Mouse (Mus musculus) thymus, postnatal 0 days (tissue): ENCODE measurements around the gene Snx29. TPM values are rescaled to one million over a fixed set of nuclear protein-coding genes. Genes with fewer than 3 reads are reported as not detected.
"Not testable (repeated sequence)": the region's sequence is repeated elsewhere in the genome, so short reads cannot be mapped to it uniquely, and the experiment has no call there.

ENCODE experiments used
- DNase-seq: peaks from one replicate; pipeline ENCODE4 v3.0.0-alpha.2; 2015; ENCODE audit warnings: low spot score
- polyA plus RNA-seq: library from polyadenylated mRNA; unstranded; fragments of >200 nt; fragmentation: Nextera tagmentation; extraction: Ambion mirVana; gene quantifications from 2 replicates; pipeline ENCODE4 v1.2.1, GENCODE M21; 2015

Snx29 gene
- polyA plus RNA-seq, 1 experiment from 2014 or later = 11.4 TPM

DNA sequence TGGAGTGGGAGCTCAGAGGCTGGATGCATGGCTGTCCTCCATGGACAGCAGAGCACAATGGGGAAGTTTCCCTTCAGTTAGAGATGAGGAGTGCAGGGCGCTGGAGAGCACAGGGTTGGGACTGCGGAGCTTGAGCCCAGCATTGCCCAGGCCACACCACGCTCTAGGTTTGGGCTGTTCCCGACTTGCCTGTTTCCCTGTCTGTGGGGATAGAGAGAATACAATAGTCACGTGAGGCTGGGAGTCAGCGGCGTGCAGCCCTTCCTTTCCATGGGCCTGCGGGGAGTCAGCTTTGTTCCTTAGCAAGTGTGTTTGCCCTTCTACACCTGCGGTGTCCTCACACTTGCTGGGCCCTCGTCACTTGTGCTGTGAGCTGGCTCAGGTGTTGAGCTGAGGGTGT lies 37.2 kb downstream of the Snx29 start:
- no peak for DNase-seq

DNA sequence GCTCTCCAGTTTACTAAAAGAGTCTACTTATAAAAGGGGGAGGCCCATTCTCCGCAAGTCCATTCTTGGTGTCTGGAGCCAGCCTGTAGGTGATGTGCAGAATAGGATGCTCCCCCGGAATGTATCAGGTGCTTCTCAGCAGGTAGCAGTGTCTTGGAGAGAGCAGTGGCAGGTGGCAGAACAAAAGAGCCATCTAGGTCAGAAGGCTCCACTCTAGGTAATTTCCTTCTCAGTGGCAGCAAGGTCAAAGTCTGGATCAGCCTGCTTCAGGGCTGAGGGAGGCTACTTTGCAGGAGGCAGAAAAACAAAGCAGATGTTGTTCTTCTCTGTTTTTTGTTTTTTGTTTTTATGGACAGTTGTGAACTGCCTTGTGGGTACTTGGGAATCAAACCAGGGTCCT lies 37.9 kb downstream of the Snx29 start:
- DNase-seq = not testable (repeated sequence)

DNA sequence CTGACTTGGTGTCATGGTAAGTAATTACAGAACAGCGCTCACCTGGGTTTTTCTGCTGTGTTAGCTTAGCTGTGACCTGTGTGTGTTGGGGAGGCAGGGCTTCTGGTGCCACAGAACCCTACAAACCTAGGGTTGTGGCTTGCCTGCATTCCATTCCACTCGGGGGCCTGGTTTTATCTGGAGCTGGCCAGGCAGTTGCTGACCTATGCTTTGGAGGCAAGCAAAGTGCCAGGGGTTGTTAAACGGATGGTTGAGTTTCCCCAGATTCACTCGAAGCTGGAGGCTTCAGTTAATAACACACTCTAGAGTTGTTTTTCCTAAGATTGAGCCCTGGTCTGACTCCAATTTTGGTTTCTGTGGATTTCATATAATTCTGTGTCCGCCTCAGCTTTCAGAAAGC lies 42.9 kb downstream of the Snx29 start:
- DNase-seq = no peak

DNA sequence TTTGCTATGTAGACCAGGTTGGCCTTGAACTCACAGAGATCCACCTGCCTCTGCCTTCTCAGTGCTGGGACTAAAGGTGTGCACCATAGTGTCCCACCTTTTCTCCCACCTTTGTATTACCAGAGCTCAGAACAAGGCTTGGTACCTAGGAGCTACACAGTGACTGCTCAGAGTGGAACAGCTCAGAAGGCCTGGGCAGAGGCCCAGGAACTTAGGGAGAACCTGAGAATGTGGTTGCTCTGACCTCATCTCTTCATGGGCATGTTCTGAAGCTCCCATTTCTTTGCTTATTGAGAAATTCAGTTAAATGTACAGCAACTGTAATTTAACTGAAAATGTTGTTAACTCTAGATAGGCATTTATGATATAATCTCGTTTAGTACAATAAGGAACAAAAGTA lies 44.1 kb downstream of the Snx29 start:
- no peak for DNase-seq

DNA sequence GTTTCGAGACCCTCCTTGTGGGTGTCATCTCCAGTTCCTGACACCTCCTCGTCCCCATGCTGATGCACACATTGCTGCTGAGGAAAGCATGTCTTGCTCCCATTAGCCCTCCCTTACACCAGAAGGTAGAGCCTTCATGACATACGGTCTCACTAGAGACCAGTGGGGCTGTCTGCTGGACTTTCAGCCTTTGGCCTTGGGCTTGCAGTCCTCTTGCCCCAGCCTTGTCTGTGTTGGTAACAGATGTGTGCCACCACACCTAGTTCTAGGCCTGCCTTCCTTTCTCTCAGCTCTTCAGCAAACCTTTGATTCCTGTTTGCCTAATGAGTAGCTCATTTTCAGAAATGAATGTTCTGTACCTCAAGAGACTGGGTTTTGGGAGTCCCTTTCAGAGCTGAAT lies 45.7 kb downstream of the Snx29 start:
- DNase-seq = no peak

DNA sequence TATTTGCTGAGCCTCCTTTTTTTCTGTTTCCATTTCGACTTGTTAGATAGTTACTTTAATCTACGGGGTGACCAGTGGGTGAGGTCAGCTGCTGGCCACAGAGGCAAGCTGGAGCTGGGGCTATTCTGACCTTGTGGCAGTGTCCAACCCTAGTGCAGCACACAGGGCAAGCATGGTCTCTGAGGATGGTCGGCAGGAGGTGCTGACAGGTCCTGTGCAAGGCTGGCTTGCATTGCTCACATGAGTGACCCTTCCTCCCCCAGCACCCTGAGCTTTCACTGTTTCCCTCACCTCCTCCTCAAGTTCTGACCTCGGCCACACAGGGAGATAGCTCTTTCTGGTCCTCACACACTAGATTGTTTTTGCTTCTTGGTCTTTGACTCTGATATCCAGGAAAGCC lies 46.5 kb downstream of the Snx29 start:
- no peak for DNase-seq

DNA sequence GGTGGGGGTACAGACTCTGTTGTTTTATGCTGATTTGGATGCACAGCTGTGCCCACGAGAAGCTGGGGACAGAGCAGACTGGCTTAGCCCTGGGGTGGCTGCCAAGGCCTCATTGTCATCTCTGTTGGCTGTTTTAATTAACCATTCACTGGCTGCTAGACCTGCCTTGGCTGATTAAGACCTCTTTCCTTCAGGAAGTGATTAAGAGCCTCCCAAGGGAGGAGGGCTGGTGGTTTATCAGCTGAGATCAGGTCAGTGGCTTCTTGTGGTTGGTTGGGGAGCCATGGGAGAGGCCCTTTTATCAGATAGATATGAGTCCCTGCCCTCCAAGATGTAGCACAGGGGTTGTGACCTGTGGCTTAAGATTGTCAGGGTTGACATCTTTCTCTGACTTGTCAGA lies 46.9 kb downstream of the Snx29 start:
- DNase-seq = no peak

DNA sequence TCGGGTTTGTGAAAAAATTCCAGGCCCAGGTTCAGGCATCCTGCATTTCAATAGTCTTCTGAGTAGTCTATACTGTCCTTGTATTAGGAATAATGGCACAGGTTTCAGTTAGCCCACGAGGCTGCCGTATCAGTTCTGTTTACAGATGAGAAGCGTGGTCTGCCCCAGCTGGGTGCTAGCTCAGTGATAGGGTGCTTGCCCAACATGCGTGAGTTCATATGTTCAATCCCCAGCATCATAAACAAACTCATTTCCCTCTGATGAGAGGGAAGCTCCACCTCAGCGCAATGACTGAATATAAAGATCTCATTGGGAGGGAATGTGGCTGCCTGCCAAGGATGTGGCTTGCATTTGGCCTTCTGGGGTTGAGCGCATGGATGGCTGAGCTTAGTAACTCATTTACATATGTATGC lies 47.4 kb downstream of the Snx29 start:
- DNase-seq = no peak

DNA sequence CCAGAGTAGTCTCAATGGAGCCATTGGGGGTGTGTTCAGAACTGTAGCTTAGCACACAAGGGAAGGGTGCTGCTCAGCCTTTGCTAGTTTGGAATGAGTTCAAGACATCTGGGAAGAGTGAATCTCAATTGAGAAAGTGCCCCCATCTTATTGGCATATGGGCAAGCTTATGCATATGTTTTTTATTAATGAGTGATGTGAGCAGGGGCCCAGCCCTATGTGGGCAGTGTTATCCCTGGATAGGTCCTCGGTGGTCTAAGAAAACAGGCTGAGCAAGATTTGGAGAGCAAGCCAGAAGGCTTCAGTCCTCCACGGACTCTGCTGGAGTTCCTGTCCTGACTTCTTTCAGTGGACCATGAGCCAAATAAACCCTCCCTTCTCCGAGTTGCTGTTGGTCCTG lies 56.6 kb downstream of the Snx29 start:
- DNase-seq = no peak

DNA sequence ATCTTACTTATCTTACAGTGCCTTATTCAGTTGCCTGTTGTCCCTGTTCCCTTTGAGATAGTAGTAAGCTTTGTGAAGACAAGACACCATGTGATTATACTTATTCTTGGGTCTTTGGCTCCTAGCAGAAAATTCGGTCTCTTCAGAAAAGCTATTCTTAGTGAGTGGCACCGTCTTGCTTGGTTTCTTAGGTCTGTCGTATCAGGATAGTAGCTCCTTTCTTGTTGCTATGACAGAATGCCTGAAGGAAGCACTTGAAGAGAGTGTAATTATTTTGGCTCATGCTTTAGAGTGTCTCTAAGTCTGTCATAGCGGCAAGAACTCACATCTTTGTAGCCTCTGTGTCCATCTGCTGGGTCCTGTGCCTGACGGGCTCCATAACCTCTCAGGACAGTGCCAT lies 57.3 kb downstream of the Snx29 start:
- DNase-seq = no peak

DNA sequence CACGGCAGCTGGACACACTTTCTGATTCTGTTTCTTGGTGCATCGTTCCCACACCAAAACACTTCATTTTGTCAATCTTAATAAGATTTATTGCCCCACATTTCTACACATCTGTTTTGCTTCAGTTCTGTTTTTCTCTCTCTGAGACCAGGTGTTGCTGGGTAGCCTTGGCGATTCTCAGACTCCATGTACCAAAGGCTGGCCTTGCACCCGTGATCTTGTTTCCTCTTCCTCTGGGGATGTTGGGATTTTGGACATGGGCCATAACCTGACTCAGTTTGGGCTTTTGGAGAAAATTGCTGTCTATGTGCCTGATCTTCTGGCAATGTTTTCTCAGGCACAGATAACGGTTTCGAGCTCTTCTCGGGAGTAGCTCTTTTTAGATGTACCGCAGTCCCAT lies 58.2 kb downstream of the Snx29 start:
- no peak for DNase-seq

DNA sequence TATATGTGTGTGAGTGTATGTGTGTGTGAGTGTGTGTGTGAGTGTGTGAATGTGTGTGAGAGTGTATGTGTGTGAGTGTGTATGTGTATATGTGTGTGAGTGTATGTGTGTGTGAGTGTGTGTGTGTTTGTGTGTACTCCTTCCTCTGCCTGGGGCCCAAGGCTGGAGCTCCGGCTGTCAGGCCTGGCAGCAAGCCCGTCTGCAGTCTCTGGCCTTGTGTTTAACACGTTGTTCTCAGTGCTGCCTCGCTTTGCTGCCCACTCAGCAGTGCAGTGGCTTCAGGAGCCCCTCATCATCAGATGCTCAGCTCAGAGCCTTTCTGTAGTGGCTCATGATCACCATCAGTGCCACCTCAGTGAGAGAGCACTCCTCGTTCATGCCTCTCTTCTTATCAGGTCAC lies 61.7 kb downstream of the Snx29 start:
- DNase-seq = no peak

DNA sequence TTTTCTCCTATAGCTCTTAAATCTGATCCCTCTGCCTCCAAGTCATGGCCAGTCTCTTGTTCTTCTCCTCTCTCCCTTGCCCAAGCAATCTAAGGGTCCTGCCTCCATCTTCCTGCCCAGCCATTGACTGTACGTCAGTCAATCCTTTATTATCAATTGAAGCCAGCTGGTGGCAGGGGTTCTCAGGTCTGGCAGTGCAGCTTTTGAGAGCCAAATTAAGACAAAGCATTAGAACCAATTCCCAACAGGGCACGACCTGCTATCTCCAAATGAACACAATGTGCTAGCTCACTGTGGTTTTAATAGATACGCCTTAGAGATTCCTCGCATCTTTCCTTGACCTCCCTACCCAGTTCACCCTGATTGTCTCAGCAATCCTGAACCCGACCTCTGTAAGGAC lies 62.4 kb downstream of the Snx29 start:
- no peak for DNase-seq

DNA sequence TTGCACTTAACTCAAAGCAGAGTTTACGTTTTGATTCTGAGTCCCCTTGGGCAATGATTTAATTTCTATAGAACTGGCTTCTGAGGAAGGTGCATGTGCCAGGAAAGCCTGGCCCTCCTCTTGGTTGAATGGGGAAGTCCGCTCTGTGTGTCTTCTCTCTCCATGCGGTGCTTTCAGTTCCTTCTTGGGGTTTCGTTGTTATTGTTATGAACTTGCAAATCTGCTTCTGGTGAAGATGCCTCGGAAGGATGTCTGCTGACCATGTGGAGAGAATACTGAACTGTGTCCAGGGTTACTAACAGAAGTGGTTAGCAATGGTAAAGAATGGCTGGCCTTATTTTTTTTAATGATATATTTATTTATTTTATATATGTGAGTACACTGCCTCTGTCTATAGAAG lies 63.1 kb downstream of the Snx29 start:
- no peak for DNase-seq

DNA sequence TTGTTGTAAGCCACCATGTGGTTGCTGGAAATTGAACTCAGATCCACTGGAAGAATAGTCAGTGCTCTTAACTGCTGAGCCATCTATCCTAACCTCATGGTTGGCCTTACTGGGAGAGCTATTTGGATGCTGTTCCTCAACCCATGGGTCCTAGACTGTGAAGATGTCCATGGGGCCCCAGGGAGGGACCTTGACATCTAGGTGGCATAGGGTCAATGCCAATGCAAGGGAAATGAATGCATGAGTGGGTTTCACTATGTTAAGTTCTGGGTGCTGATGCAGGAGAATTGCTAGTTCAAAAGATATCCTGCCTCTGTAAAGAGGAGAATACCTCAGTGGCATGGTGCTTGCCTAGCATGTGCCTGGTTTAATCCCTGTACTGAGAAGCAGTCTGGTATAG lies 63.5 kb downstream of the Snx29 start:
- DNase-seq = no peak

DNA sequence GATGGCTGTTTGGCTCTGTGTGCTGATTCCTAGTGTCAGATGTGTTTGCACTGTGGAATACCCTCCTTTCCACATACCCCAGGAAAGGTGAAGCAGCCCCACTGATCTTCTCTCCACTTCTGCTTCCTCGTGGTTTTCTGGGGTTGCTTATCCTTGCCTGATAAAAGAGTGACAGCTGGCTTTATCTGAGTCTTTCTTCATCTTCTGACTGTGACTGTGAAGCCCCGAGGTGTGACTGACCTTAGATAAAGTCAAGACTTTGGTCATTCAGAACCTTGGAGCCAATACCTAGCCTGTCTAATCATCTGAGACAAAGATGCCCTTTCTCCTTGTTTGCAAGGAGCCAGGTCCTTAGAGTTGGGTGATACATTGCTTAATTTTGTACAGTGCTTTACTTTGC lies 65.4 kb downstream of the Snx29 start:
- no peak for DNase-seq

DNA sequence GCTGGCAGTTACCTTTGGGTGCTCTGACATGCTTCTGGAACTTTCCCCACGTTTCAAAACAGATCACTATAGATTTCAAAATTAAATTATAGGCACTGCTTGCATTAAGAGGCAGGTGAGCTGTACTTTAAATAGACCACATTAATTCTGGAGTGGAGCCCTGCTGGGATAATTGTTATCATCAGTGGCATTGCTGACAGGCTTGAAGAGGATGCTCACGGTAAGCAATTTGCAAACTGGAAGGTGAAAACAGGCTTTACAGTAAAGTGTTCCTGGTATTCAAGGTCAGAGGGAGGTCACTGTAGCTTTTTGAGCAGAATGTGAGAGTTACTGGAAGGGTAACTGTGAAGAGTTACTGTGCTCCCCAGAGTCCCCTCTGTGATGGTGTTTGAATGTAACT lies 66.6 kb downstream of the Snx29 start:
- DNase-seq = no peak

DNA sequence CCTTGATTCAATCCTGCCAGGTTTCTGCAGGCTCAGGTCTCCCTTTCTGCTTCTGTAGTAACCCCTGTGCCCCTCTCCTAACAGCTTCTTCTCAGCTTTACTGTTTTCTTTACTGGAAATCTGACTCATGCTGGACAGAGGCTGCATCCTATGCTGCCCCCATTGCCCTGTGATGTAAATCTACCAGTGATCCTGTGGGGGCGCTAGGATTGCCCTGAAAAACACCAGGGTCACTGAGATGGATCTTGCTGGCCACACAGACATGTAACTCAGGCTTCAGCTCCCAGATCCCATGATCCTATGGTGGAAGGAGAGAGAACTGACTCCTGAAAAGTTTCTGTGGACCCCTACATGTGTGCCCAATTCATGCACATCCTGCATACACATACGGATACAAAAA lies 73.9 kb downstream of the Snx29 start:
- DNase-seq = no peak

DNA sequence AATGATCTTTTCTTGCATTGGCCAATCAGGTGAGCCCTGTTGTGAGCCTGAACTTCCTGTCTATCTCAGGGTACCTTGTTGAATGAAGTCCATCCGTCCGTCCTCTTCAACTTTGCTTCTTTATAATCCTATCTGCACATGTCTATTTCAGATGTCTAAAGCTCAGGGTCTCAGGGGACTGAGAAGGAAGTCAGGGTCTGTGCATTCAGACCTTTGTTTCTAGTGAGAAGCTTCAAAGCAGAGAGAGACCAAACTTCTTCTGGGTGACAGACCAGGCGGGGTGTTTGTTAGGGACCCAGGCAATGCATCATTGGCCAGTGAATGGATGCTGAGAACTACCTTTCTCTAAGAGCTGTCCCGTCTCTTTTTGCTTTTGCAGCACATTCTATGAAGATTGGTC lies 76.7 kb downstream of the Snx29 start:
- DNase-seq = no peak

DNA sequence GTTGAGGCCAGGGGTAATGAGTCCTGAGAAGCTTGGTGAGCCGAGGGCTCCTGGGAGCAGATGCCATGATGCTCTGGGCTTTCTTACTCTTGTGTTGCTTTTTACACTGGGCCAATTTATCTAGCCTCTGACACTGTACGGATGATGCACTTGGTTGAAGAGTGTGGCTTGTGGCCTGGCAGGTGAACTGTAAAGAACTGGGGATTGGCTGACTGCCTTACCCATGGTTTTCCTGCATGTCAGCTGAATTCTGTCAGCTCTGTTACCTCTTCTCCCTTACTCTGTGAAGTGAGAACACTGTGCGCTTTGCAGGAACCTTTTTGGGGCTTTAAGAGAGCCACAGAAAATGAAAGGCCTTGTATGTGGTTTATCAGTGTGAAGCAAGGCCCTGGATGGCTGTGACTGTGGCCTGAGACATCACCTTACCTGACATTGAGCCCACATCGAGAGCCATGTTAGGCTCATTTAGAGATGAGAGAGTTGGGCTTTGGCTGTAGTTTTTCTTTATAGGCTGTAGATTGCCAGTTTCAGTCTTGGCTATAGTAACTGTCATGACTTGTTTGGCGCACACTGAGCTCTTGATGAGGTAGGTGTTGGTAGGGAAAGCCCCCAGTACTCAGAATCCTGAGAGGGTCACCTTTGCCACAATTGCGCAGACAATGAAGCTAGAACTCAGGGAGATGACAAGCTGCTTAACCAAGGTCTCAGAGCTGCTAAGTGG lies 77.3 kb downstream of the Snx29 start:
- no peak for DNase-seq

DNA sequence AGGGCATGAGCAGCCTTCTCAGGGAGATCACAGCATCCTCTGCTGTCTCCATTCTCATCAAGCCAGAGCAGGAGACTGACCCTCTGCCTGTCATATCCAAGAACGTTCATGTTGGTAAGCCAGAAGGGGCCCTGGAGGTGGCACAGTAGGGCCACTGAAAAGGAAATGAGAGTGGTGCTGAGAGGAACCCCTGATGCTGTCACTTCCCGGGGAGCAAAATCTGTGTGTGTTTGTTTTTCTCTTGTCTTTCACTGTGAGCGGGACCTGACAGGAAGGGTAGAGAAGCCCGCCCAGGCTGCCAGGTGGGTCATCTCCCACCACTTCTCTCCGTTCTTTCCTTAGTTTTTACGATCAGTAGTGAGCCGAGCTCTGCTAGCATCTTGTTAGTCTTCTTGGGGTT lies 78.2 kb downstream of the Snx29 start:
- no peak for DNase-seq

DNA sequence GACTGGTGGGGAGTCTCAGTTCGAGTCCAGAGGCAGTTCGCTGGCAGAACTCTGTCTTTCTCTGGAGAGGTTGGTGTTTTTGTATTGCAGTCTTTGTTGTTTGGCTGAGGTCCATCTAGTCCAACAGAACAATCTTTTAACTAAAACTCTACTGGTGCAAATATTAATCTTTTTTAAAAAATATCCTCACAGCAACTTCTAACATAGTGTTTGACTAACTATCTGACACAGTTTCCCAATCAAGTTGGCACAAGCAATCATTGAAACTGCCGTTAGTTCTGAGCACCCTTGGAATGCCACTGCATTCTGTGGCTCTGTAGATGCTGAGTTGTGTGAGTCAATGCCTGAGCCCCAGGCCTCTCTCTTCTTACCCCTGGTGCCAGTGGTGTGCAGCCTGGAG lies 82.5 kb downstream of the Snx29 start:
- DNase-seq = no peak

DNA sequence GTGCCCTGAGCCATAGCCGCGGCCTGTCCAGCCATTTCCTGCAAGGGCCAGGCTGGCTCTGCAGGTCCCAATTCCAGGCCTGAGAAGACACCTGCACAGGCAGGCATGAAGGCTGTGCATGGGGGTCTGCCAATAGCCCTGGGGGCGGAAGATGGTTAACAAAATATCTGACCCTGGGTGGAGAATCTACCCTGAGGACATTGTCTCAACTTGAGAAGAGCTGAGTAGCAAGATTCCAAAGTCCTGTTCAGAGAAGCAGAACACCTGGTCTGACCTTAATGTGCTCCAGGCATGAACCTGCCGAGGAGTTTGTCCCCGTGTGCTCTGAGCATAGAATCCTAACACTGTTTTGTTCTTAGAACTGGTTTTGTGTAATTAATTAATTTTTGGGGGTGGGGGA lies 83.5 kb downstream of the Snx29 start:
- no peak for DNase-seq

DNA sequence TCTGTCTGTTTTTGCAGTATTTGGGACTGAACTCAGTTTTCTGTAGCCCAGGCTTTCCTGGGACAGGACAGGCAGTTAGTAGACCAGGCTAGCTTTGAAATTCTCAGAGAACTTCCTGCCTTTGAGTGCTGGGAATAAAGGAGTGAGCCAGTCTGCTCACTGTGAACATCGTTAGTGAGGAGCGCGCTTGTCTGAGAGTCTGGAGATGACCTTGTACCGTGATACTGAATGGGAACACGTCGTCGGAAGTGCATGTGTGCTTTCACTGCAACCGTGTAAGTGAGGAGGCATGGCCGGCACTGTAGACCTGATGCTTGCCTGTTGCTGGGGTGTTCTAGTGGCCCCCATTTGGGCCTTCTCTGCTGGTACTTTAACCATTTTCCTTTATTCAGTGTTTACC lies 83.9 kb downstream of the Snx29 start:
- DNase-seq = no peak
